Mouse (Mus musculus): ENCODE measurements around the gene Pdik1l.

The Pdik1l gene

DNA sequence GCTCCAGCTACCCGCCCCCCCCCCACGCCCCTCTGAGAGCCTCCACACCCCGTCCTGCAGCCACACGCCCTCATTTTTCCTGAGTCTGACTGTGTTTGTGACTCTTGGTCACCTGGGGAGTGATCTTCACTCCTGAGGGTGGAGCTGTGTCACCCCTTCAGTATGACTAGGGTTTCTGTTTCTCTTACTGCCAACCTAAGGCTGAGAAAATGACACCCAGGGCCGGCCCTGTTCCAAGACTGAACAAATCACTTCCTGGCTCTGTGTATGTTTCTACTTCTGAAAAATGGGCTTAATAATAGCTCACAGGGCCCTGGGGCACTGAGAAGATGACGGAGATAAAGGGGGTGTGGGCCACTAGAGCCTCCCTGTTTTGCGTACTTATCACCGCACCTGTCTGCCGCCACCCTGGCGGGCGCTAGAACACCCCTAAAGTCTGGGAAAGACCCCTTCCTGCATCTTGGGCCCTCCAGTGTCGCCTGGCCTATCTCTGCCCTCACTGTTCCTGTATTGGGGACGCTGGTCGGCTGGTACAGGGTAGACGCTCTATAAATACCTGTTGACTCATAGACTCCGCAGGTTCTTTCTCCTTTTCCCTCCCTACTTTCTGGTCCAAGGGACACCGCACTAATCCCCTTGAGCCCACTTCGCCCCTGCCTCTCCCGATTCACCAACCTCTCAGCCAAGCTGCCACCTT lies 50.0 kb downstream of the Pdik1l start:
- DNase-seq: no peak

DNA sequence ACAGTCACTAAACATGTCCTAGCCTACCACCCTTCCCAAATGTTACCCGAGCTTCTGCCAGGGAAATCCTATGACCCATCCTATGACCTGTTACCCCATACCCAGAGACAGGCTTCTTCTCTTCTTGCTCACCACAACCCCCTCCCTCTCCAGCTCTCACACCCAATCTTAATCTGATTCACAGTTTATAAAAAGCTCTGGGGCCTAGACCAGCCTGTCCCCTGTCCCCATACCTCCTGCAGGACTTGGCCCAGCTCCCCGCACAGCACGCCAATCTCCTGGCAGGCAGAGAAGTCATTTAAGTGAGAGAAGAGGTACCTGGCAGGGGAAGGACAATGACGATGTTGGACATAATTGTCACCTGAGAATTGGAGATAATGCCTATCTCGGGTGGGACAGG lies 52.8 kb downstream of the Pdik1l start:
- DNase-seq: no peak

DNA sequence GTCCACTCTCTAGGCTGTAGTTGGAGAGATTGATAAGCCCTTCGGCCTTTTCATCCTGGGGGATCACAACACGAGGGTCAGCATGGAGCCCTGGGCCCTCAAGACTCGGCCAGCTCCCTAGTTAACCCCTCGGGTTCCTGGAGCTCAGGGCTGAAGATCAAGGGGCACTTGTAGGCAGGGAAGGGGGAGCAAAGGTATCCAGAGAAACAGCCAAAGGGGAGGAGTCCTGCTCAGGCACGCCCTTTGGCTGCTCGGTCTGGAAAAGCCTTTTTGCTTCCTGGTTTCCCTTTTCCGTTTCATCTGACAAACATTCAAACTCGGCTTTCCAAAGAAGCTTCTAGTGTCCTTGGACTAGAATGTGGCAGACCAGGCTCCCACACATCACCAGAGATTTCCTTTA lies 57.3 kb downstream of the Pdik1l start:
- DNase-seq: no peak

DNA sequence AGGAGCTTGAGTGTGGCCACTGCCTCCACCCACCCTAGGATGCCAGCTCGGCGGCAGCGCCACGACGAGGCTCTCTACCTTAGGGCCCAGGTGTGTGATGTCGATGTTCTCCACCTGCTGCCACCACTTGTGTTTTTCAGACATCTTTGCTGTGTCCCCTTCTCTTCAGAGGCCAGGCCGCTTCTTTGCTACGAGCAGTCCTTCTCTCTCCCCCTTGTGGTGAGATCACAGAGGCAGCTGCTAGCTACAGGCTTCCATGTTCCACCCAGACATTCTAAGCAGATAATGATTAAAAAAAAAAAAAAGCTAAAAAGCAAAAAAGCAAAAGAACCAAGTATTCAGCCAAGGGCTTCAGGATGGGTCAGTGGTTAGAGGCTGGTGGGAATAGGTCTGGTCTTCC lies 60.5 kb downstream of the Pdik1l start, which contains the start of gene Catsper4:
Gene Catsper4 (minus strand): TSS at position 190 of the 400 bp plus-strand sequence.
- DNase-seq: no peak
